Mouse (Mus musculus) bone marrow macrophage, adult 2 months (primary cell): Measurements from ENCODE around the gene Pla2g2c.

ENCODE experiments used
- CTCF ChIP-seq: IDR thresholded peaks from 2 replicates; pipeline ENCODE4 v1.5.1; 2012; ENCODE audit warnings: low read depth, mild to moderate bottlenecking, low read length, moderate library complexity
- POLR2A ChIP-seq: IDR thresholded peaks from 2 replicates; pipeline ENCODE4 v1.6.1; 2012; ENCODE audit warnings: mild to moderate bottlenecking, low read depth, low read length, borderline replicate concordance

GRCm38 (mm10) chr4:138754432-138754831 is 29.8 kb downstream of the Pla2g2c start:
- no peak for TF ChIP-seq CTCF
- no peak for TF ChIP-seq POLR2A
